Mouse (Mus musculus): ENCODE measurements around the gene Scaf11.
A peak's percentile ranks its signal among the peaks of the same experiment; 100 is the strongest.
"Not testable (repeated sequence)": the region's sequence is repeated elsewhere in the genome, so short reads cannot be mapped to it uniquely, and the experiment has no call there.

Scaf11 gene

DNA sequence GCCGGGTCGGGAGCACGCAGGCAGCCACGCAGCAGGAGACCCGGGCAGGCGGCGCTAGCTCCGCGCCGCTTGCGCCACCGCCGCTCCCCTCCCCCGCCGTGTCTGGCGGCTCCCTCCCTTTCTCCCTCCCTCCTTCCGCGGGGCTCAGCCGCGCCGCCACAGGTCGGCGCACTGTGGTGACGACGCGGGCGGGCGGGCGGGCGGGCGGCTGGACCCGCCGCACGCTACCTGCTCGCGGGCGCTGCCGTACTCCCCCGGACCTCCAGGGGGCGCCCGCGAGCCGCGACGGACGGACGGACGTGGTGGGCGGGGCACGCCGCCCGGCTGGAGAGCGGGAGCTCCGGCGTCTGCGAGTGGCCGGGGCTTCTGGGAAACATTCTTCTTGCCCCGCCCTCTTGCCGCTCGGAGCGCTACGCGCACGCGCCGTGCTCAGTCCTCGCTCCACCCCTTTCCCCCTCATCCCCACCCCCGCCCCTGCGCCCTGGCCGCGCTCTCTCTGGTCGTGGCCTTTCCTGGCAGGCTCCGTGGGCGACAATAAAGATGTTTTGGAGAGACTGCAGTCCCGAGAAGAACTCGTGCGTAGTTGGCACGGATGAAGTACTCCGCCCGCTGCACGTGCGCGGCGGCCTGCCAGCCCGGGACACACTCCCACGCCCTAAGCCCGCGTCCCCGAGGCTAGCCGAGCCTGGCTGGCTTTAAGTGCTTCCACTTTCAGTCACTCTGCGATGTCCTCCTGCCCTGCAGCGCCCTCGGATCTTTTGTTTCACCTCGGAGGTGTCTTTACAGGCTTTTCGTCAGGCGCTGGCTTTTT, at the start of gene Scaf11:
Gene Scaf11, minus strand, starts transcription at position 114 of the 811 bp plus-strand sequence.
- DNase-seq, result peak; percentile 97

DNA sequence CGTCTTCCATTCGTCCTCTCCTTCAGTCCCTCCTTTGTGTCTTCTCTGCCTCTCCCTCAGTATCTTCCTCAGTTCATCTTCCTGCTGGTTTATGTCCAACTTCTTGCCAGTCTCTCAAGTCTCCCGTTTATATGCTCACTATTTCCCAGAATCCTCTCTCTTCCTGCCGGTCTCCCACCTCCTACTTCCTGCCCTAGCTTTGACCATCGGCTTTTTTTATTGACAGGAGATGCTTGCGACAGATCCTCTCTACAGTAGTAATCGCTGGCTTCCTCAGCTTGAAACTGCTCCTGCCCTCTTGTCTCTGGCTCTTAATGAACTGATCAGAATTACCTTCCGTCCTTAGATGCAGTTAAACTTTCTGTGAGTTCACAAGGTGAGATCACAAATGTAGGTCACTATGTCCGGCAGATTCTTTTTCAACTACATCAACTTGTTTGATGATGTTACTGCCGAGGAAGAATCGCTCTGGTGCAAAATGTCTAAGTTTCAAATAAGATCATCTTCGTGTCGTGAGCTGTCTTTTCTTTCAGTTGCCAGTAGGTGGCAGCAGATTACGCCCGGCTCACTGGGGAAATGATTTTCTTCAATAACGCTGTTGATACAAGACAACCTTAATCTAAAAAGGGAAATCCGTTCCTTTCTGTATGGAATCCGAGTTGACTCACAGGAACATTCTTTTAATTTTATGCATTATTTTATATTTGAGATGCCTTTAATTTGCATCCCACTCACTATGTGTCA, 46.6 kb upstream of the Scaf11 start:
- peak; percentile 61 for DNase-seq

DNA sequence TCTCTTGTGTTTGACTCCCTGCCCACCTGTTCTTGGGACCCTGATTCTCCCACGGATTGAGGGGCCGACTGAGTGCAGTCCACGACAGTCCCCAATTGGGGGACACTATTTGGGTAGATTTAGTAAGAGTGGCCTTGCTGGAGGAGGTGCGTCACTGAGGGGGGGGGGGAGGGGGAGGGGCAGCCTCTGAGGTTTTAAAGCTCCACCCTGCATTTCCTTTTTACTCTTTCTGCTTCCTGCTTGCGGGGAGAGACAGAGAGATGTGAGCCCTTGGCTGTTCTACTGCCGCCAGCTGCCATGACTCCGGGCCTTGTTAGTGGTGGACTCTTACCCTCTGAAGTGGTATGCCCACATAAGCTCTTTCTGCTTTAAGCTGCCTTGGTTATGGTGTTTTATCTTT, 37.0 kb upstream of the Scaf11 start:
- peak; percentile 61 for DNase-seq

GRCm38 (mm10) chr15:96494279-96494678, 33.6 kb upstream of the Scaf11 start:
- no peak for DNase-seq

GRCm38 (mm10) chr15:96493573-96493972, 32.9 kb upstream of the Scaf11 start:
- no peak for DNase-seq

- DNase-seq, result not testable (repeated sequence)
Observed at GRCm38 (mm10) chr15:96492919-96493318, 32.3 kb upstream of the Scaf11 start.

DNA sequence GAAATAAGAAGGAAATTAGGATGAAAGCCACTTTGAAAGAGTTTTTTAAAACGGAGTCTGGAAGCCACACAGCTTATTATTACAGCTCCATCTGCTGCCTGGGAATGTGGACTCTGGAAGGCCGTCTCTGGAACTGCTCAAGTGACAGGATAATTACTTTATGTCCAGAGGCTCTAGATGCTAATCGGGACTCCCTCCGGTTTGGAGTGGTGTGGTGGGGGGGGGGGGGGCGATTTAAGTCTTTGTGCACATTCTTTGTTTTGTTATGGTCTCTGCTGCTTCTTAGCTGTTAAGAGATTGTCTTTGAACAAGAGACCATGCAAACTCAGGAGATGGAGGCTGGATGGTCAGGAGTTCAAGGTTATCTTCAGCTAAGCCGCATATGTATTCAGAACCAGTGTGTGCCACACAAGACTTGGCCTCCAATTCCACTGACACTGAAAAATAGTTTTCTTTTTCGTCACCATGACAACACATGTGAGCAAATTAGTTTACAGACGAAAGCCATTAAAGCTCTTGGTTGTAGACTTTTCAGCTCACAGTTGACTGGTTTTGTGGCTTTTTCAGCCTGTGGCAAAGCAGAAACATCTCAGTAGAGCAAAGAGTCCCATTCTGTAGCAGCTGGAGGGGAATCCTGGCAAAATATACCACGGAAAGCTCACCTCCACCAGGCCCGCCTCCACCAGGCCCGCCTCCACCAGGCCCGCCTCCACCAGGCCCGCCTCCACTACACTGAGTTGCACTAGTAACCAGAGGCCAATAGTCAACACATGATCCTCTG, 31.4 kb upstream of the Scaf11 start:
- no peak for DNase-seq

DNA sequence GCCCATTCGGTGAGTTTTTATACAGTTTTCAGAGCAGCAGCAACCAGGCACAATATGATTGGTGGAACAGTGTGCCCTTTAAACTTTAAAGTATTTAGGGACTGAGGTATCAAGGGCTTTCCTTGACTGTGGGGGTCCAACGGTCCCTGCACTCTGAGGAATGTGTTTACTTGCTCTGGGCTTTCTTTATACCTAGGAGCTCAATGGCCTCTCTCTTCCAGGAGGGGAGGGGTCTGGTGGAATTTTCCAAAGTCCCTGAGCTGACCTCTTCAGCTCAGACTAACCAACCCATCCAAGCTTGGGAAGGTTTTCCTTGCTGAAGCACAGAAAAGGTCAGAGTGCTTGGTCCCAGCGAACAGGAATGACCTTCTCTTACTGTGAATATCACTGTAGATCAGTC, 30.8 kb upstream of the Scaf11 start:
- DNase-seq, result no peak

DNA sequence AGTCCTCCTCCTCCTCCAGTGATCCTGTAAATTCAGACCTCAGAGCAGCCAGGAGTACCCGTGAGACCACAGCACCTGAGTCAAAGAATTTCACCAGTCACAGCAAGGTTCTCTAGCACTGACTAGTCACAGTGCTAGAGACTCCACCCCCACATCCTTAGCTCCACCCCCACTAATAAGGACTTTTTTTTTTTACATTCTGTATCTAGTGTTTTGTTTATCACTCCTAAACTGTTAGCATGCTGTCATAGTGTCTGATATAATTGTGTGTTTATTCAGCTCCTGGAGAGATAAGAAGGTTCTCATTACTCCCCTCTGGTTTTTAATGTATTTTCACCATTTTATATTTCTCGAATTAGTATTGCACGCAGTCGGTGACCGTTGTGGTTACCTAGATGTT, 29.5 kb upstream of the Scaf11 start:
- no peak for DNase-seq

GRCm38 (mm10) chr15:96488941-96489786, 28.5 kb upstream of the Scaf11 start:
- peak; percentile 41 for DNase-seq

DNA sequence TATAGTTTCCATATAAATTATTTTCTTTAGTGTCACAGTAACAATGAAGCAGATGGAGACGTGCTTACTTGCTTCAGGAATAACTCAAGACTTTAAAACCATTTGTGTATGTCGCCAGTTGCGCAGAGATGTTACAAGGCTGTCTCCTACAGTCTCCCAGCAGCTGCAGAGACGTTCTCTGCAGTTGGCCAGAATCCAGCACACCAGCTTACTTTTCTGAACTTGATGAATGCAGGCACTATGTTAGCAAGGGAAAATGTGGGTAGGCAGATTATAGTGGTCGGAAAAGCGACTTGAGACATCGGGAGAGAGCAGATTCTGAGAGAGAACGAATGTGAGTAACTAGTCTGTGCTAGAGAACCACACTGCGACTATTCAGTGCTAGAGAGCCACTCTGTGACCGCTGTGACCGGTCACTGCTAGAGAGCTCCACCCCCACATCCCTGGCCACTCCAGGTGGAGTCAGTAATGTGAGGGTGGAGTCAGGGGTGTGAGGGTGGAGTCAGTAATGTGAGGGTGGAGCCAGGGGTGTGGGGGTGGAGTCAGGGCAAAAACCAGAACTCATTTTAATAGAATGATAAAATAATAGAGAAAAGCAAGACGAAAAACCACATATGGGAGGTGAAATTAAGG, 26.5 kb upstream of the Scaf11 start:
- DNase-seq, result no peak

- DNase-seq, result no peak
Observed at GRCm38 (mm10) chr15:96480822-96481221, 20.2 kb upstream of the Scaf11 start.

DNA sequence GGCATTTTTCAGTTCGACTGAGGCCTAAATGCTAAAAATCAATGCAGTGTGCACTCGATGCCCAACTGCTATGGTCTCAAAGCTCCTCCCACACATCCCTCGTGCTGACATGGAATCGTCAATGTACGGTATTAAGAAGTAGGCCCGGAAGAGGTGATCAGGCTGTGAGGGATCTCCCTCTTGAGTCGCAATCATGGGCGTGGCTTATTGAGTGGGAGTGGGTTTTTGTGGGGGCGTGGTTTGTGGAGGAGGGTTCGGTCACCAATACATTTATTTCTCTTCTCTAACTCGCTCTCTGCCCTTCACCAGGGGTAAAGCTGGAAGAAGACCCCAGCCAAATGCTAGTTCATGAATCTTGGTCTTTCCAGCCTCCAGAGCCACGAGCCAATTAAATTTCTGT, 17.4 kb upstream of the Scaf11 start:
- DNase-seq, result no peak

GRCm38 (mm10) chr15:96476359-96476758, 15.7 kb upstream of the Scaf11 start:
- DNase-seq, result peak; percentile 89

DNA sequence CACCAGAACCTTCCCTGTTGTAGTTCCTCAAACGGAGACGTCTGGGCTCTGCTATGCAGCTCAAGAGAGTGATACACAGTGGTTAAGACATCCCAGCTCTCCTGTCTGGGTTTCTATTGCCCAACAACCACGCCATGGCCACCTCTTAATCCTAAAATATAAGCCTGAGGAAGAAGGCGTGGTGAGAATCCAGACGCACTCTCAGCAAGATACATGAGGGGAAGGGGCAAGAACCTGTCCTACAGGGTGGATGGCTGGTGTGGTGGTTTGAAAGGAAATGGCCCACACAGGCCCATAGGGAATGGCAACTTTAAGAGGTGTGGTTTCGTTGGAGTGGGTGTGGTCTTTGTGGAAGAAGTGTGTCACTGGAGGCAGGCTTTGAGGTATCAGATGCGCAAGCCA, 14.9 kb upstream of the Scaf11 start:
- DNase-seq, result no peak

GRCm38 (mm10) chr15:96474325-96474955, 13.8 kb upstream of the Scaf11 start:
- no peak for DNase-seq

DNA sequence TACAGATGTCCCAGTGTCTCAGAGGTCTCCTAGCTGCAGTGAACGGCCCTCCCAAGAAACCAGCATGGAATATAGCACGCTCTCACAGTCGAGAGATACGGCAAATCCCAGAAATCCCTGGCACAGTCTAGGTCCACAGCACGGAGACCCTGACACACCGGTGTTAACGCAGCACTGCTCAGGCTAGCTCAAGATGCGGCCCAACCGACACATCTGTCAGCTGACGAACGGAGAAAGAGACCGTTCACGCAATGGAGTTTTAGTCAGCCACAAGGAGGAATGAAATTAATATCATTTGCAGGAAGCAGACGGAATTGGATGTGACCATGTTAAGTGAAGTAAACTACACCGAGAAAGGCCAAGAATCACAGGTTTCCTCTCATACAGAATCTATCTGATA, 13.3 kb upstream of the Scaf11 start:
- no peak for DNase-seq

DNA sequence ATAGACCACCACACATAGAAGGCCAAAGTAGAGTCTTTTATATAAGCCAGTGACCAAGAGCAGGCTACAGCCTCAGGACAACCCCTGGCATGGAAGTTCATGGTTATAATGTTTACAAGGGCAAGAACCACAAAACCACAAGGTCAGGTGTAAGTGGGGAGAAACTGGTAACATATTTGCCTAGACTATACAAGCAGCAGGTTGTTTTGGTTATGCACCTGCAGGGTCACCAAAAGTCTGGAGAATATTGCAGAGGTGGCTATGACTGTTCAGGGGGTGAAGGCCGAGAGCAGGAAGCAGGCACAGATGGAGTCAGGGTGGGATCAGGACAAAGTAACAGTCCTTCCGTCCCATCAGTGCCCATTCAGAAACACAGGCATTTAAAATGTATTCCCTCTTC, 7.7 kb upstream of the Scaf11 start:
- no peak for DNase-seq

DNA sequence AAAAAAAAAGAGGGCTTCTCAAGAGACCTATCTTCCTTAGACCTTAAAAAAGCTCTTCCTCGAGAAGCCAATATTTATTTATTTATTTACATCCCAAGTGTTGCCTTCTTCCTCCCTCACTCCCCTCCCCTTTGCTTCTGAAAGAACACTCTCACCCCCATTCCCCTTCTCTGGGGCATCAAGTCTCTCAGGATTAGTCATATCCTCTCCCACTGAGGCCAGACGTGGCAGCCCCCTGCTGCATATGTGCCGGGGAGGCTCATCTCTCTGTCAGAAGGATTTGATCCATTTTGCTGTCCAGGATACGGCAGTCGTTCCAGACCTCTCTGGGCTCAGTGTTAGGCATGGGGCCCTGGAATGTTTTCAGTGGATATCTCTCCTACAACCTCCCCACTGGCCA, 7.2 kb upstream of the Scaf11 start:
- no peak for DNase-seq

DNA sequence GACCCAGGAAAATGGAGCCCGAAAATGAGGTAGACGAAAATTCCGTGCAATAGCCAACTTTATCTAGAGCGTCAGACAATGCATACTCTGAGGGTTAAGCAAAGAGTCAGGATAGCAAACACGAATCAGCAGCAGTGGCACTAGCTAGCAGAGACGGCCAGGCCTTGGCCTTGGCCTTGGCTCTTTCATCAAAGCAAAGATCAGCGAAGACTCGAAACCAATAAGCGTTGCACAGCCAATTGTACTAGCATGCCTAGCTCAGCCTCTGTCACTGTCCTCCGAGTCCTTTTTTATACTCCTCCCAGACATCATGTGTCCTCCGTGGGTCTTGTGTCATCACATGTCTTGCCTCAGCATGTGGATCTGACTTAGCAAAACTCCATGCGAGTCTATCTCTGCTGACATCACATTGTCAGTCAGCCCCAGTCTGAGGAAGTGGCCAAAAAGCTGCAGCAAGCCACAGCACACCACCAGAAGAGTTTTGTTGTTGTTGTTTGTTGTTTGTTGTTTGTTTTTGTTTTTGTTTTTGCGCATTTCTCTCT, 5.8 kb upstream of the Scaf11 start:
- no peak for DNase-seq

DNA sequence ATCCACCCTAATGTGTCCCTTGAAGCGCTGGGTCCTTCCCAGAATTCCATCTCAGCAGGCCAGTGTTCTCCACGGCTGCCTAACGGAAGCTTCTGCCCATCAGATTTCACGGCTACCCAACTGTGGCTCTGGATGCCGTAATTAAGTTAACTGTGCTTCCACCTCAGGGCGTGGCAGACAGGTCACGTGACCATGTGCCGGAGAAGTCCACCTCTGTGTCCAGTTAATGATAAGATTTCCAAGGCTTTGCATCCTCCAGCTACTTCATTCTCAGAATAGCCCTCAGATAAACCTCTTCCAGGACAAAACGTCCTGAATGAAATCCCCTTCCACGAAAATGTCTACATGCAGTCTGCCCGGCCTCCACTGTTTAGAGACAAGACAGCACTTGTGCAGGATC, 4.4 kb upstream of the Scaf11 start:
- DNase-seq, result no peak

All from thymus, postnatal 14 days (tissue).